Mouse (Mus musculus): ENCODE measurements around the gene Plekho1.

DNA sequence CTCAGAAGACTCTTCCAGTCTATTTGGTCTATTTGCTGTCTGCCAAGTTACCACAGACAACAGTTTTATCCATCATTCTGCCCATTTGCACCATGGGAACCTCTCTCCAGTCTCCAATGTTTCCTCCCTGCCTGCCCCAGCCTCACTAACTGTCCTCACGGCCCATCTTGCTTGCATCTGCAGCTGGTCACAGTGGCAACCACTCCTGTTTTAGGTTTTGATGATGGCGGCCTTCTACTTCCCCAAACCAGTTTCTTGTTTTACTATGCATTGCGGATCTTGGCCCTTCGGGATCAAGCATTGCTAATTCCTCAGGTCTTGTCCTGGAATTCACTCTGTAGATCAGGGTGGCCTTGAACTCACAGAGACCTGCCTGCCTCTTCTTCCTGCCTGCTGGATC lies 13.7 kb downstream of the Plekho1 start:
- TF ChIP-seq POLR2A (IDR thresholded peaks at IDR 0.05; ENCODE audit: low read depth, low read length) (no peak), ZMIZ1 (IDR thresholded peaks at IDR 0.05; ENCODE audit: low read depth, low read length) (no peak), MAFK (IDR thresholded peaks at IDR 0.05; ENCODE audit: insufficient replicate concordance, low read length) (no peak), POLR2AphosphoS2 (IDR thresholded peaks at IDR 0.05; ENCODE audit: low read depth, low read length) (no peak), EP300 (IDR thresholded peaks at IDR 0.05; ENCODE audit: low read length) (no peak), TBP (conservative IDR thresholded peaks at IDR 0.05; ENCODE audit: low read depth, low read length) (no peak)

Data from CH12.LX (cell line).